Mouse (Mus musculus) liver, embryonic 11.5 days (tissue): ENCODE data around the gene Rrp12. TPM values are rescaled to one million over a fixed set of nuclear protein-coding genes. Genes with fewer than 3 reads are reported as not detected.

Source experiments
- ATAC-seq: fragments of 200-750 bp; cut with Nextera tagmentation; replicated peaks from 2 replicates; pipeline ENCODE4 v1.8.0; 2017; ENCODE audit warnings: moderate number of reproducible peaks, mild to moderate bottlenecking, moderate TSS enrichment, moderate library complexity; ENCODE audit not compliant: low FRiP score
- DNase-seq: peaks from one replicate; pipeline ENCODE4 v3.0.0-alpha.2; 2017; ENCODE audit warnings: low spot score
- H3K27ac ChIP-seq: fragments of 300-500 bp; sonication (generic); 2 replicates; pipeline ENCODE4 v1.5.1; 2014; ENCODE audit warnings: mild to moderate bottlenecking, low read depth, low read length, control low read depth
- H3K27me3 ChIP-seq: fragments of 300-500 bp; sonication (generic); replicated peaks from 2 replicates; pipeline ENCODE4 v1.6.1; 2014; ENCODE audit warnings: low read length, mixed read lengths; ENCODE audit not compliant: control insufficient read depth, insufficient read depth
- H3K36me3 ChIP-seq: fragments of 300-500 bp; sonication (generic); 2 replicates; pipeline ENCODE4 v1.6.1; 2014; ENCODE audit warnings: mild to moderate bottlenecking, low read length, moderate library complexity, mixed read lengths; ENCODE audit not compliant: control insufficient read depth, insufficient read depth
- H3K4me1 ChIP-seq: fragments of 300-500 bp; sonication (generic); replicated peaks from 2 replicates; pipeline ENCODE4 v1.6.1; 2014; ENCODE audit warnings: low read length, mixed read lengths; ENCODE audit not compliant: control insufficient read depth, insufficient read depth
- H3K4me2 ChIP-seq: fragments of 300-500 bp; sonication (generic); 2 replicates; pipeline ENCODE4 v1.6.1; 2014; ENCODE audit warnings: mild to moderate bottlenecking, control low read depth, moderate library complexity
- H3K4me3 ChIP-seq: fragments of 300-500 bp; sonication (generic); 2 replicates; pipeline ENCODE4 v1.5.1; 2014; ENCODE audit warnings: low read depth, low read length, control low read depth
- H3K9ac ChIP-seq: fragments of 300-500 bp; sonication (generic); 2 replicates; pipeline ENCODE4 v1.6.1; 2014; ENCODE audit warnings: low read depth, low read length, control low read depth
- H3K9me3 ChIP-seq: fragments of 300-500 bp; sonication (generic); 2 replicates; pipeline ENCODE4 v1.6.1; 2016; ENCODE audit warnings: low read length, inconsistent platforms, mixed read lengths; ENCODE audit not compliant: control insufficient read depth
- WGBS: fragments of 180-500 bp; shearing (Covaris S2); extraction: QIAGEN DNeasy Blood & Tissue Kit; methylation state at CpG from one replicate; pipeline ENCODE4 v1.1.7; 2014; 5-methylcytosine and 5-hydroxymethylcytosine counted together
- polyA plus RNA-seq: library from polyadenylated mRNA; unstranded; fragments of >200 nt; fragmentation: Nextera tagmentation; extraction: Ambion mirVana; gene quantifications from 2 replicates; pipeline ENCODE4 v1.2.1, GENCODE M21; 2014

Rrp12 gene
- polyA plus RNA-seq, 1 experiment from 2014 or later: 29.5 TPM

- H3K4me1 ChIP-seq: peaks cover 37% of the 10 kb centered on the region
- H3K36me3 ChIP-seq: no peaks in the 10 kb centered on the region
- WGBS: 92% methylated on average over 3 of the region's 3 CpGs
- H3K4me3 ChIP-seq: no peak overlapping the region
- DNase-seq (no peak), ATAC-seq (no peak)
- no peak overlapping the region for H3K4me2 ChIP-seq
- H3K9ac ChIP-seq: no peak overlapping the region
- no peaks in the 10 kb centered on the region for H3K9me3 ChIP-seq
- no peak overlapping the region for H3K27ac ChIP-seq
- H3K27me3 ChIP-seq: no peaks in the 10 kb centered on the region
Measured at GRCm38 (mm10) chr19:41908736-41909135, 12.8 kb upstream of the Rrp12 start.

GRCm38 (mm10) chr19:41907079-41907760 lies 11.2 kb upstream of the Rrp12 start:
- H3K4me2 ChIP-seq: peak overlapping the region; percentile 30
- no peak overlapping the region; the same call in 1 of the 2 replicates for H3K9ac ChIP-seq
- H3K27me3 ChIP-seq: no peaks in the 10 kb centered on the region
- H3K4me3 ChIP-seq: no peak overlapping the region
- ATAC-seq: peak; percentile 33; the same call in 1 of the 2 replicates
- H3K27ac ChIP-seq: peak overlapping the region; percentile 65
- H3K36me3 ChIP-seq: no peaks in the 10 kb centered on the region
- peaks cover 30% of the 10 kb centered on the region for H3K4me1 ChIP-seq
- no peaks in the 10 kb centered on the region for H3K9me3 ChIP-seq
- 39% methylated on average over 8 of the region's 8 CpGs for WGBS
- no peak for DNase-seq

- 33% methylated on average over 6 of the region's 6 CpGs for WGBS
- ATAC-seq: peak; percentile 73
- H3K4me3 ChIP-seq: no peak overlapping the region
- no peak for DNase-seq
- H3K27me3 ChIP-seq: no peaks in the 10 kb centered on the region
- H3K36me3 ChIP-seq: no peaks in the 10 kb centered on the region
- no peaks in the 10 kb centered on the region for H3K9me3 ChIP-seq
- no peak overlapping the region; the same call in 1 of the 2 replicates for H3K9ac ChIP-seq
- H3K27ac ChIP-seq: peak overlapping the region; percentile 65
- H3K4me1 ChIP-seq: peaks cover 32% of the 10 kb centered on the region
- H3K4me2 ChIP-seq: peak overlapping the region; percentile 30
Measured at GRCm38 (mm10) chr19:41906311-41907078, 10.5 kb upstream of the Rrp12 start.

- H3K36me3 ChIP-seq: no peaks in the 10 kb centered on the region
- no peak overlapping the region for H3K27ac ChIP-seq
- H3K4me1 ChIP-seq: peaks cover 32% of the 10 kb centered on the region
- no peak overlapping the region for H3K4me3 ChIP-seq
- H3K9ac ChIP-seq: no peak overlapping the region
- no peak overlapping the region for H3K4me2 ChIP-seq
- WGBS: 85% methylated on average over 2 of the region's 2 CpGs
- H3K27me3 ChIP-seq: no peaks in the 10 kb centered on the region
- ATAC-seq (no peak), DNase-seq (no peak)
- no peaks in the 10 kb centered on the region for H3K9me3 ChIP-seq
Measured at GRCm38 (mm10) chr19:41905246-41905645, 9.3 kb upstream of the Rrp12 start.

GRCm38 (mm10) chr19:41902848-41903593 lies 7.0 kb upstream of the Rrp12 start:
- no peaks in the 10 kb centered on the region for H3K9me3 ChIP-seq
- H3K36me3 ChIP-seq: no peaks in the 10 kb centered on the region
- H3K27ac ChIP-seq: no peak overlapping the region
- 45% methylated on average over 10 of the region's 10 CpGs for WGBS
- no peak overlapping the region for H3K4me3 ChIP-seq
- H3K4me2 ChIP-seq: peak overlapping the region; percentile 12
- H3K9ac ChIP-seq: no peak overlapping the region
- DNase-seq: no peak
- H3K4me1 ChIP-seq: peaks cover 32% of the 10 kb centered on the region
- H3K27me3 ChIP-seq: no peaks in the 10 kb centered on the region
- no peak for ATAC-seq

- ATAC-seq: no peak
- no peak for DNase-seq
- 60% methylated on average over 2 of the region's 2 CpGs for WGBS
- Histone ChIP-seq H3K9ac (no peak overlapping the region), H3K27me3 (no peaks in the 10 kb centered on the region), H3K9me3 (no peaks in the 10 kb centered on the region), H3K27ac (peak overlapping the region; percentile 38; the same call in 1 of the 2 replicates), H3K4me3 (no peak overlapping the region), H3K36me3 (no peaks in the 10 kb centered on the region), H3K4me1 (peaks cover 21% of the 10 kb centered on the region), H3K4me2 (no peak overlapping the region)
Measured at GRCm38 (mm10) chr19:41901696-41902095, 5.7 kb upstream of the Rrp12 start.

GRCm38 (mm10) chr19:41900495-41901090 lies 4.6 kb upstream of the Rrp12 start:
- peaks cover 10% of the 10 kb centered on the region for H3K4me1 ChIP-seq
- H3K9ac ChIP-seq: no peak overlapping the region
- no peaks in the 10 kb centered on the region for H3K36me3 ChIP-seq
- H3K4me3 ChIP-seq: no peak overlapping the region
- ATAC-seq: no peak
- no peak overlapping the region for H3K4me2 ChIP-seq
- no peaks in the 10 kb centered on the region for H3K27me3 ChIP-seq
- no peak for DNase-seq
- WGBS: 50% methylated on average over 8 of the region's 8 CpGs
- H3K9me3 ChIP-seq: no peaks in the 10 kb centered on the region
- H3K27ac ChIP-seq: no peak overlapping the region

GRCm38 (mm10) chr19:41898860-41899259 lies 2.9 kb upstream of the Rrp12 start:
- Histone ChIP-seq H3K36me3 (no peaks in the 10 kb centered on the region), H3K27me3 (no peaks in the 10 kb centered on the region), H3K9ac (no peak overlapping the region), H3K4me3 (no peak overlapping the region), H3K4me2 (no peak overlapping the region), H3K27ac (no peak overlapping the region), H3K4me1 (peaks cover 14% of the 10 kb centered on the region), H3K9me3 (no peaks in the 10 kb centered on the region)
- ATAC-seq (no peak), DNase-seq (no peak)
- WGBS: 46% methylated on average over 4 of the region's 4 CpGs
